Mouse (Mus musculus) limb, embryonic 11.5 days (tissue): ENCODE measurements around the gene Agpat2. TPM values are rescaled to one million over a fixed set of nuclear protein-coding genes. Genes with fewer than 3 reads are reported as not detected.

Experiments used
- ATAC-seq: fragments of 200-750 bp; cut with Nextera tagmentation; 2 replicates; pipeline ENCODE4 v1.8.0; 2017; ENCODE audit warnings: low read depth; ENCODE audit not compliant: insufficient number of reproducible peaks, low FRiP score, low TSS enrichment
- DNase-seq: peaks from one replicate; pipeline ENCODE4 v3.0.0-alpha.2; 2015; ENCODE audit warnings: low spot score
- H3K27ac ChIP-seq: fragments of 300-500 bp; sonication (generic); replicated peaks from 2 replicates; pipeline ENCODE4 v1.5.1; 2014; ENCODE audit warnings: low read depth, mild to moderate bottlenecking, low read length
- H3K27me3 ChIP-seq: fragments of 300-500 bp; sonication (generic); 2 replicates; pipeline ENCODE4 v1.6.1; 2014; ENCODE audit warnings: mild to moderate bottlenecking, low read length, mixed read lengths; ENCODE audit not compliant: control insufficient read depth, insufficient read depth
- H3K36me3 ChIP-seq: fragments of 300-500 bp; sonication (generic); 2 replicates; pipeline ENCODE4 v1.6.1; 2014; ENCODE audit warnings: mild to moderate bottlenecking, low read length, moderate library complexity, mixed read lengths; ENCODE audit not compliant: control insufficient read depth, insufficient read depth
- H3K4me1 ChIP-seq: fragments of 300-500 bp; sonication (generic); 2 replicates; pipeline ENCODE4 v1.6.1; 2014; ENCODE audit warnings: low read length, mixed read lengths; ENCODE audit not compliant: control insufficient read depth, insufficient read depth
- H3K4me2 ChIP-seq: fragments of 300-500 bp; sonication (generic); 2 replicates; pipeline ENCODE4 v1.6.1; 2014; ENCODE audit warnings: low read depth, mild to moderate bottlenecking, moderate library complexity; ENCODE audit not compliant: severe bottlenecking
- H3K4me3 ChIP-seq: fragments of 300-500 bp; sonication (generic); 2 replicates; pipeline ENCODE4 v1.5.1; 2014; ENCODE audit warnings: low read depth, low read length
- H3K9ac ChIP-seq: fragments of 300-500 bp; sonication (generic); 2 replicates; pipeline ENCODE4 v1.6.1; 2014; ENCODE audit warnings: mild to moderate bottlenecking, low read length
- H3K9me3 ChIP-seq: fragments of 300-500 bp; sonication (generic); 2 replicates; pipeline ENCODE4 v1.6.1; 2016; ENCODE audit warnings: low read length; ENCODE audit not compliant: control insufficient read depth
- WGBS: fragments of 180-500 bp; shearing (Covaris S2); extraction: QIAGEN DNeasy Blood & Tissue Kit; methylation state at CpG from one replicate; pipeline ENCODE4 v1.1.7; 2014; 5-methylcytosine and 5-hydroxymethylcytosine counted together
- polyA plus RNA-seq: library from polyadenylated mRNA; unstranded; fragments of >200 nt; fragmentation: Nextera tagmentation; extraction: Ambion mirVana; gene quantifications from 2 replicates; pipeline ENCODE4 v1.2.1, GENCODE M21; 2014

Agpat2 gene
- polyA plus RNA-seq, 1 experiment from 2014 or later: 12.2 TPM

- H3K9ac ChIP-seq: no peak overlapping the region
- no peak for DNase-seq
- ATAC-seq: no peak
- H3K4me3 ChIP-seq: no peak overlapping the region
- H3K27me3 ChIP-seq: no peaks in the 10 kb centered on the region
- H3K4me2 ChIP-seq: no peak overlapping the region
- no peaks in the 10 kb centered on the region; the same call in 1 of the 2 replicates for H3K36me3 ChIP-seq
- H3K9me3 ChIP-seq: no peaks in the 10 kb centered on the region
- peaks cover 5% of the 10 kb centered on the region; the same call in 1 of the 2 replicates for H3K4me1 ChIP-seq
- H3K27ac ChIP-seq: no peak overlapping the region
- 94% methylated on average over 7 of the region's 7 CpGs for WGBS
Measured at GRCm38 (mm10) chr2:26590282-26590681, 13.9 kb downstream of the Agpat2 start.

DNA sequence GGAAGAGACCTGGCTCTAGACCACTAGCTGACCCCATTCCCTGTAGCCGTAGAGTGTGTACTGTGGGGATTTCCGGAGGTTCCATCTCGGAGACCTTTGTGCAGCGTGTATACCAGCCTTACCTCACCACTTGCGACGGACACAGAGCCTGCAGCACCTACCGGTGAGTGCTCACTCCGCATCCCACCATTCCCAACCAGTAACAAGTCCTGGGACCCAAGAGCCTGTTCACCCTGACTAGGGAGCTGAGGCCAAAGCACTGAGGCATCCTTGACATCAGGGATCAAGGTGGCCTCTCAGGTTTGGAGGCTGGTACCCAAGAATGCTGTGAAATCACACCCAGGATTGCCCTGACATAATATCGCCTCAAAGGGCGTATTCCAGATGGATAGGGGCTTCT, 14.9 kb downstream of the Agpat2 start:
- Histone ChIP-seq H3K36me3 (no peaks in the 10 kb centered on the region; the same call in 1 of the 2 replicates), H3K4me2 (no peak overlapping the region), H3K27me3 (no peaks in the 10 kb centered on the region), H3K4me1 (peaks cover 5% of the 10 kb centered on the region; the same call in 1 of the 2 replicates), H3K4me3 (no peak overlapping the region), H3K27ac (no peak overlapping the region), H3K9ac (no peak overlapping the region), H3K9me3 (no peaks in the 10 kb centered on the region)
- ATAC-seq: no peak
- DNase-seq: no peak
- 93% methylated on average over 10 of the region's 10 CpGs for WGBS

- no peaks in the 10 kb centered on the region; the same call in 1 of the 2 replicates for H3K36me3 ChIP-seq
- WGBS: 34% methylated on average over 4 of the region's 4 CpGs
- peak overlapping the region; percentile 14; the same call in 1 of the 2 replicates for H3K9ac ChIP-seq
- DNase-seq (no peak), ATAC-seq (no peak)
- H3K9me3 ChIP-seq: no peaks in the 10 kb centered on the region
- H3K4me2 ChIP-seq: no peak overlapping the region
- 0 out of 2 replicates have a peak overlapping the region, but pooled peaks have one; percentile 26 for H3K27ac ChIP-seq
- peaks cover 5% of the 10 kb centered on the region; the same call in 1 of the 2 replicates for H3K4me1 ChIP-seq
- no peak overlapping the region; the same call in 1 of the 2 replicates for H3K4me3 ChIP-seq
- H3K27me3 ChIP-seq: no peaks in the 10 kb centered on the region
Measured at GRCm38 (mm10) chr2:26588573-26588972, 15.6 kb downstream of the Agpat2 start.

DNA sequence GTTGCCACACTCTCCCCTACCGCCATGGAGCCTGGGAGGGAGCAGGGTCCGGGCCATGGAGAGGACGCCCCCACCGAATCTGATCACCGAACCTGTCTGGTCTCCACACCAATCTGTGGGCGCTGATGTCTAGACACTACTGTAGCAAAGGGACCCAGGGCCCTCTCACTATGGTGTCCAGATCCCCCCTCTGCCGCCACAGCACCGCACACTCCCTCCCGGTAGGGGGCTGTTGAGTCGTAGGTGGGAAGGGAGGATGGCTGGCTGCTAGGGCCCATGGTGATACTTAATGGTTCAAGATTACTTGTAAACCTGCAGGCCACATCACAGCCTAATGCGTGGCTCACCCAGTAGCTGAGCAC, 17.2 kb downstream of the Agpat2 start:
- 7% methylated on average over 11 of the region's 11 CpGs for WGBS

GRCm38 (mm10) chr2:26586294-26587043, 17.7 kb downstream of the Agpat2 start, which contains the start of gene Gm20532:
Gene Gm20532, plus strand, starts transcription at chr2:26586639.
- Histone ChIP-seq H3K4me1 (peaks cover 5% of the 10 kb centered on the region; the same call in 1 of the 2 replicates), H3K27ac (peak within 1 kb of the TSS; percentile 36; the same call in 1 of the 2 replicates), H3K36me3 (no peaks in the 10 kb centered on the region; the same call in 1 of the 2 replicates), H3K9ac (peak within 1 kb of the TSS; percentile 61), H3K4me3 (peak within 1 kb of the TSS; percentile 49), H3K4me2 (peak within 1 kb of the TSS; percentile 54), H3K27me3 (no peaks in the 10 kb centered on the region), H3K9me3 (no peaks in the 10 kb centered on the region)
- peak; percentile 90 for DNase-seq
- peak; percentile 74 for ATAC-seq
- WGBS: under 1% methylated on average over 49 of the region's 65 CpGs

More for the DNA sequence above, 17.2 kb downstream of the Agpat2 start:
- 0 out of 2 replicates have a peak overlapping the region, but pooled peaks have one; percentile 36 for H3K27ac ChIP-seq
- H3K4me3 ChIP-seq: peak overlapping the region; percentile 49
- H3K9ac ChIP-seq: peak overlapping the region; percentile 61
- H3K27me3 ChIP-seq: no peaks in the 10 kb centered on the region
- H3K4me1 ChIP-seq: peaks cover 5% of the 10 kb centered on the region; the same call in 1 of the 2 replicates
- no peaks in the 10 kb centered on the region for H3K9me3 ChIP-seq
- no peaks in the 10 kb centered on the region; the same call in 1 of the 2 replicates for H3K36me3 ChIP-seq
- ATAC-seq (no peak), DNase-seq (no peak)
- H3K4me2 ChIP-seq: peak overlapping the region; percentile 54

DNA sequence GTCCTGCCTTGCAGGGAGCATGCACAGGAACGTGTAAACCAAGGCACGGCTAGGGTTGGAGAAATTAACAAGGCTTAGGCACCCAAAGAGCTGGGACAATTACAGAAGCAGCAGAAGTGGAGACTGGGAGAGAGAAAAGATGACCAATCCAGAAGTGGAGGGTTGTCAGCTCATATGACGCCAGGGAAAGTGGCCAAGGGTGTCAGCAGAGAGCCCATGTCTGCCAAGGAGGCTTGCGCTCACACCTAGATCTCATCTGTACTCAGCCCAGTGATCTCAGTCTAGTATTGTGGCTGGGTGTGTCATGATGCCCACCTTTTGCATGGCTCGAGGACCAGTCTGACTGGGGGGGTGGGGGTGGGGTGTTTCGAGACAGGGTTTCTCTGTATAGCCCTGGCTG, 18.5 kb downstream of the Agpat2 start:
- Histone ChIP-seq H3K4me1 (peaks cover 5% of the 10 kb centered on the region; the same call in 1 of the 2 replicates), H3K9ac (0 out of 2 replicates have a peak overlapping the region, but pooled peaks have one; percentile 17), H3K4me2 (no peak overlapping the region), H3K9me3 (no peaks in the 10 kb centered on the region), H3K36me3 (no peaks in the 10 kb centered on the region), H3K27me3 (no peaks in the 10 kb centered on the region), H3K27ac (no peak overlapping the region; the same call in 1 of the 2 replicates), H3K4me3 (peak overlapping the region; percentile 49)
- WGBS: 64% methylated on average over 6 of the region's 6 CpGs
- ATAC-seq (no peak), DNase-seq (no peak)

DNA sequence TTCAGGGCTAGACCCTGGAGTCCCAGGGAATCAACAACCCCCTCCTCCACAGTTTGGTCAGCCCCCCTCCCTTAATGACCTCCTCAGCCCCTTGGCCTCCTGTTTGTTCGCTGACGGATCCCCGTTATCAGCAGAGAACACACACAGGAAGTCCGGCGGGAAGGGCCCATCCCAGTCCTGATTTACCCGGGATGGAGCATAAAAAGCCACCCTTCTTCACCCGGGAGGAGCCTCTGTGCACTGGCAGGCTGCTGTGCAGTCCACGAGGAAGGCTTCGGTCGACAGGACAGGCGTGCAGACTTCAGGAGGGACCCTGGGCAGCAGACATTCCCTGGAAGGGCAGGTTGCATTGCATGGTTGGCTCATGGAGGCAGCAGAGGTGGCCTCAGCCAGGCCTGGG, 20.6 kb downstream of the Agpat2 start:
- Histone ChIP-seq H3K27me3 (no peaks in the 10 kb centered on the region), H3K4me1 (peaks cover 4% of the 10 kb centered on the region), H3K4me3 (no peak overlapping the region; the same call in 1 of the 2 replicates), H3K9ac (peak overlapping the region; percentile 3; the same call in 1 of the 2 replicates), H3K27ac (no peak overlapping the region), H3K36me3 (no peaks in the 10 kb centered on the region), H3K4me2 (no peak overlapping the region), H3K9me3 (no peaks in the 10 kb centered on the region)
- DNase-seq (no peak), ATAC-seq (no peak)
- WGBS: 62% methylated on average over 11 of the region's 11 CpGs

- no peak for ATAC-seq
- Histone ChIP-seq H3K9ac (no peak overlapping the region; the same call in 1 of the 2 replicates), H3K4me1 (peaks cover 3% of the 10 kb centered on the region; the same call in 1 of the 2 replicates), H3K9me3 (no peaks in the 10 kb centered on the region), H3K4me3 (no peak overlapping the region), H3K4me2 (no peak overlapping the region), H3K36me3 (no peaks in the 10 kb centered on the region), H3K27ac (no peak overlapping the region), H3K27me3 (no peaks in the 10 kb centered on the region)
- no peak for DNase-seq
- WGBS: 85% methylated on average over 7 of the region's 7 CpGs
Measured at GRCm38 (mm10) chr2:26582741-26583140, 21.5 kb downstream of the Agpat2 start.
